Mouse (Mus musculus) ovary, postnatal 14 days (tissue): ENCODE results near the gene Dlgap4.

Experiments used
- DNase-seq: peaks from one replicate; pipeline ENCODE4 v3.0.0; 2022; ENCODE audit warnings: low spot score

The Dlgap4 gene

GRCm38 (mm10) chr2:156658751-156659150 lies 45.2 kb downstream of the Dlgap4 start:
- no peak for DNase-seq

- DNase-seq, result no peak
These were observed 46.5 kb downstream of the Dlgap4 start for GRCm38 (mm10) chr2:156659981-156660380.

GRCm38 (mm10) chr2:156663162-156663561 lies 49.7 kb downstream of the Dlgap4 start:
- no peak for DNase-seq

- no peak for DNase-seq
These were observed 50.9 kb downstream of the Dlgap4 start for GRCm38 (mm10) chr2:156664407-156664806.

GRCm38 (mm10) chr2:156664993-156665518 lies 51.6 kb downstream of the Dlgap4 start:
- DNase-seq, result no peak

- no peak for DNase-seq
These were observed 52.2 kb downstream of the Dlgap4 start for GRCm38 (mm10) chr2:156665620-156666196.

- DNase-seq, result no peak
These were observed 52.7 kb downstream of the Dlgap4 start for GRCm38 (mm10) chr2:156666231-156666630.

- DNase-seq, result no peak
These were observed 53.8 kb downstream of the Dlgap4 start for GRCm38 (mm10) chr2:156667290-156667689.

GRCm38 (mm10) chr2:156668625-156669024 lies 55.1 kb downstream of the Dlgap4 start:
- no peak for DNase-seq

- no peak for DNase-seq
These were observed 59.8 kb downstream of the Dlgap4 start for GRCm38 (mm10) chr2:156673307-156673706.

GRCm38 (mm10) chr2:156673881-156674669 lies 60.6 kb downstream of the Dlgap4 start:
- DNase-seq, result no peak

GRCm38 (mm10) chr2:156676885-156677284 lies 63.4 kb downstream of the Dlgap4 start:
- DNase-seq, result peak; percentile 13

- DNase-seq, result no peak
These were observed 64.6 kb downstream of the Dlgap4 start for GRCm38 (mm10) chr2:156678112-156678511.

- no peak for DNase-seq
These were observed 69.5 kb downstream of the Dlgap4 start for GRCm38 (mm10) chr2:156682965-156683364.

- DNase-seq, result no peak
These were observed 72.5 kb downstream of the Dlgap4 start for GRCm38 (mm10) chr2:156685999-156686398.

- no peak for DNase-seq
These were observed 73.2 kb downstream of the Dlgap4 start for GRCm38 (mm10) chr2:156686754-156687153.

- DNase-seq, result no peak
These were observed 75.1 kb downstream of the Dlgap4 start for GRCm38 (mm10) chr2:156688604-156689003.

GRCm38 (mm10) chr2:156690833-156691232 lies 77.3 kb downstream of the Dlgap4 start:
- no peak for DNase-seq

GRCm38 (mm10) chr2:156691746-156692145 lies 78.2 kb downstream of the Dlgap4 start:
- DNase-seq, result no peak

- DNase-seq, result no peak
These were observed 79.8 kb downstream of the Dlgap4 start for GRCm38 (mm10) chr2:156693241-156693807.

GRCm38 (mm10) chr2:156697261-156697660 lies 83.8 kb downstream of the Dlgap4 start:
- DNase-seq, result no peak

- DNase-seq, result no peak
These were observed 84.7 kb downstream of the Dlgap4 start for GRCm38 (mm10) chr2:156698168-156698567.

- DNase-seq, result peak; percentile 87
These were observed 92.0 kb downstream of the Dlgap4 start for GRCm38 (mm10) chr2:156705473-156705872.
